Mouse (Mus musculus): Measurements from ENCODE around the gene Fkbpl.

Fkbpl gene

GRCm38 (mm10) chr17:34653746-34654285 lies 9.3 kb downstream of the Fkbpl start:
- Histone ChIP-seq H3K4me3 (replicated peaks; ENCODE audit: low read length) (no peak overlapping the region), H3K9me3 (ENCODE audit: low read length) (no peaks in the 10 kb centered on the region), H3K36me3 (ENCODE audit: insufficient read depth, low read length) (peaks cover 73% of the 10 kb centered on the region), H3K27me3 (ENCODE audit: insufficient read depth, low read length) (peaks cover 4% of the 10 kb centered on the region), H3K4me1 (replicated peaks; ENCODE audit: low read depth, low read length) (peaks cover 63% of the 10 kb centered on the region)
- no peak for TF ChIP-seq POU5F1 (IDR thresholded peaks at IDR 0.05; ENCODE audit: borderline replicate concordance, low read length)
- peak; percentile 91 for TF ChIP-seq CTCF (conservative IDR thresholded peaks at IDR 0.05; ENCODE audit: low read length)
- TF ChIP-seq NANOG (IDR thresholded peaks at IDR 0.05; ENCODE audit: borderline replicate concordance, low read length): no peak

- Histone ChIP-seq H3K27me3 (ENCODE audit: insufficient read depth, low read length) (peaks cover 9% of the 10 kb centered on the region), H3K9me3 (ENCODE audit: low read length) (no peaks in the 10 kb centered on the region), H3K4me1 (replicated peaks; ENCODE audit: low read depth, low read length) (peaks cover 59% of the 10 kb centered on the region), H3K36me3 (ENCODE audit: insufficient read depth, low read length) (peaks cover 67% of the 10 kb centered on the region), H3K4me3 (replicated peaks; ENCODE audit: low read length) (no peak overlapping the region)
- no peak for TF ChIP-seq CTCF (conservative IDR thresholded peaks at IDR 0.05; ENCODE audit: low read length)
- TF ChIP-seq NANOG (IDR thresholded peaks at IDR 0.05; ENCODE audit: borderline replicate concordance, low read length): no peak
- TF ChIP-seq POU5F1 (IDR thresholded peaks at IDR 0.05; ENCODE audit: borderline replicate concordance, low read length): no peak
Measured at GRCm38 (mm10) chr17:34654392-34654791, 9.8 kb downstream of the Fkbpl start.

- H3K4me3 ChIP-seq (replicated peaks; ENCODE audit: low read length): no peak overlapping the region
- H3K9me3 ChIP-seq (ENCODE audit: low read length): no peaks in the 10 kb centered on the region
- H3K36me3 ChIP-seq (ENCODE audit: insufficient read depth, low read length): peaks cover 60% of the 10 kb centered on the region
- H3K27me3 ChIP-seq (ENCODE audit: insufficient read depth, low read length): peaks cover 17% of the 10 kb centered on the region
- H3K4me1 ChIP-seq (replicated peaks; ENCODE audit: low read depth, low read length): peaks cover 64% of the 10 kb centered on the region
- TF ChIP-seq POU5F1 (IDR thresholded peaks at IDR 0.05; ENCODE audit: borderline replicate concordance, low read length): no peak
- TF ChIP-seq CTCF (conservative IDR thresholded peaks at IDR 0.05; ENCODE audit: low read length): no peak
- no peak for TF ChIP-seq NANOG (IDR thresholded peaks at IDR 0.05; ENCODE audit: borderline replicate concordance, low read length)
Measured at GRCm38 (mm10) chr17:34655160-34655559, 10.6 kb downstream of the Fkbpl start.

GRCm38 (mm10) chr17:34655581-34655991 lies 11.0 kb downstream of the Fkbpl start:
- TF ChIP-seq CTCF (conservative IDR thresholded peaks at IDR 0.05; ENCODE audit: low read length) (no peak), POU5F1 (IDR thresholded peaks at IDR 0.05; ENCODE audit: borderline replicate concordance, low read length) (no peak), NANOG (IDR thresholded peaks at IDR 0.05; ENCODE audit: borderline replicate concordance, low read length) (no peak)
- Histone ChIP-seq H3K9me3 (ENCODE audit: low read length) (no peaks in the 10 kb centered on the region), H3K4me1 (replicated peaks; ENCODE audit: low read depth, low read length) (peaks cover 65% of the 10 kb centered on the region), H3K4me3 (replicated peaks; ENCODE audit: low read length) (no peak overlapping the region), H3K27me3 (ENCODE audit: insufficient read depth, low read length) (peaks cover 21% of the 10 kb centered on the region), H3K36me3 (ENCODE audit: insufficient read depth, low read length) (peaks cover 55% of the 10 kb centered on the region)

- Histone ChIP-seq H3K4me1 (replicated peaks; ENCODE audit: low read depth, low read length) (peaks cover 65% of the 10 kb centered on the region), H3K4me3 (replicated peaks; ENCODE audit: low read length) (no peak overlapping the region), H3K9me3 (ENCODE audit: low read length) (no peaks in the 10 kb centered on the region), H3K27me3 (ENCODE audit: insufficient read depth, low read length) (peaks cover 27% of the 10 kb centered on the region), H3K36me3 (ENCODE audit: insufficient read depth, low read length) (peaks cover 44% of the 10 kb centered on the region)
- TF ChIP-seq NANOG (IDR thresholded peaks at IDR 0.05; ENCODE audit: borderline replicate concordance, low read length): no peak
- no peak for TF ChIP-seq POU5F1 (IDR thresholded peaks at IDR 0.05; ENCODE audit: borderline replicate concordance, low read length)
- TF ChIP-seq CTCF (conservative IDR thresholded peaks at IDR 0.05; ENCODE audit: low read length): no peak
Measured at GRCm38 (mm10) chr17:34656666-34657065, 12.1 kb downstream of the Fkbpl start.

GRCm38 (mm10) chr17:34657271-34657670 lies 12.7 kb downstream of the Fkbpl start:
- Histone ChIP-seq H3K4me3 (replicated peaks; ENCODE audit: low read length) (no peak overlapping the region), H3K27me3 (ENCODE audit: insufficient read depth, low read length) (peaks cover 28% of the 10 kb centered on the region), H3K4me1 (replicated peaks; ENCODE audit: low read depth, low read length) (peaks cover 63% of the 10 kb centered on the region), H3K9me3 (ENCODE audit: low read length) (no peaks in the 10 kb centered on the region), H3K36me3 (ENCODE audit: insufficient read depth, low read length) (peaks cover 38% of the 10 kb centered on the region)
- TF ChIP-seq NANOG (IDR thresholded peaks at IDR 0.05; ENCODE audit: borderline replicate concordance, low read length) (no peak), CTCF (conservative IDR thresholded peaks at IDR 0.05; ENCODE audit: low read length) (no peak), POU5F1 (IDR thresholded peaks at IDR 0.05; ENCODE audit: borderline replicate concordance, low read length) (no peak)

GRCm38 (mm10) chr17:34658145-34658544 lies 13.6 kb downstream of the Fkbpl start:
- Histone ChIP-seq H3K36me3 (ENCODE audit: insufficient read depth, low read length) (peaks cover 30% of the 10 kb centered on the region), H3K4me3 (replicated peaks; ENCODE audit: low read length) (no peak overlapping the region), H3K4me1 (replicated peaks; ENCODE audit: low read depth, low read length) (peaks cover 65% of the 10 kb centered on the region), H3K27me3 (ENCODE audit: insufficient read depth, low read length) (peaks cover 35% of the 10 kb centered on the region), H3K9me3 (ENCODE audit: low read length) (no peaks in the 10 kb centered on the region)
- no peak for TF ChIP-seq NANOG (IDR thresholded peaks at IDR 0.05; ENCODE audit: borderline replicate concordance, low read length)
- TF ChIP-seq CTCF (conservative IDR thresholded peaks at IDR 0.05; ENCODE audit: low read length): no peak
- TF ChIP-seq POU5F1 (IDR thresholded peaks at IDR 0.05; ENCODE audit: borderline replicate concordance, low read length): no peak

GRCm38 (mm10) chr17:34658591-34658990 lies 14.0 kb downstream of the Fkbpl start:
- Histone ChIP-seq H3K36me3 (ENCODE audit: insufficient read depth, low read length) (peaks cover 25% of the 10 kb centered on the region), H3K27me3 (ENCODE audit: insufficient read depth, low read length) (peaks cover 40% of the 10 kb centered on the region), H3K4me1 (replicated peaks; ENCODE audit: low read depth, low read length) (peaks cover 61% of the 10 kb centered on the region), H3K9me3 (ENCODE audit: low read length) (no peaks in the 10 kb centered on the region), H3K4me3 (replicated peaks; ENCODE audit: low read length) (no peak overlapping the region)
- TF ChIP-seq CTCF (conservative IDR thresholded peaks at IDR 0.05; ENCODE audit: low read length) (no peak), POU5F1 (IDR thresholded peaks at IDR 0.05; ENCODE audit: borderline replicate concordance, low read length) (no peak), NANOG (IDR thresholded peaks at IDR 0.05; ENCODE audit: borderline replicate concordance, low read length) (no peak)

All from E14TG2a.4 (cell line).